Mouse (Mus musculus) cerebellum, adult 8-10 months (tissue): ENCODE results near the gene Nrp1.
A peak's percentile ranks its signal among the peaks of the same experiment; 100 is the strongest.

Experiments used
- DNase-seq: peaks from one replicate; pipeline ENCODE4 v3.0.0; 2022

Gene Nrp1

DNA sequence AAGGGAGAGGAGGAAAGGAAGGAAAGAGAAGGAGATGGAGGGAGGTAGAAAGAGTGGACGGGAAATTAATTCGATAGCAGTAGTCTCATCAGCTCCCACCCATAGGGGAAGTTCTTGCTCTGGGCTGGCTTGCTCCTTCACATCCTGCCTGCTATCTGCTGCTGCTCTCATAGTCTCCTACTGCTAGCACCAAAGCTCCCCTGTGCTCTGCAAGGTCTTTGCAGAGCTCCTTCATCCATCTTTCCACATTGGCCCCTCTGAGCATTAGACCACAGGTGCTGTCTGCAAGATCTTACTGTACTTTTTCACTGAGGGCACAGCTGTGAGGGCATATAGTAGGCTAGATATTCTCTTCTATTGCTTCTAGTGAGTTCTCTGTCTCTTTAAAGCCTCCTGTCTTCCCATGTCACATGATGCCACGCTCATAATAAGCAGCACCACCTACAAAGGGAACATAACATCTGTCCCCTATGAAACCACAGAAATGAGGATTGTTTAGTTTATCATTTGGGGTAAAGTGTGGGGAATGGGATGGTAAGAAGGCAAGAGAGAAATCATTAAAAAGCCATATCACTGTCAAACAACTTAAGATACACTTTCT, 158.5 kb downstream of the Nrp1 start:
- DNase-seq = no peak

DNA sequence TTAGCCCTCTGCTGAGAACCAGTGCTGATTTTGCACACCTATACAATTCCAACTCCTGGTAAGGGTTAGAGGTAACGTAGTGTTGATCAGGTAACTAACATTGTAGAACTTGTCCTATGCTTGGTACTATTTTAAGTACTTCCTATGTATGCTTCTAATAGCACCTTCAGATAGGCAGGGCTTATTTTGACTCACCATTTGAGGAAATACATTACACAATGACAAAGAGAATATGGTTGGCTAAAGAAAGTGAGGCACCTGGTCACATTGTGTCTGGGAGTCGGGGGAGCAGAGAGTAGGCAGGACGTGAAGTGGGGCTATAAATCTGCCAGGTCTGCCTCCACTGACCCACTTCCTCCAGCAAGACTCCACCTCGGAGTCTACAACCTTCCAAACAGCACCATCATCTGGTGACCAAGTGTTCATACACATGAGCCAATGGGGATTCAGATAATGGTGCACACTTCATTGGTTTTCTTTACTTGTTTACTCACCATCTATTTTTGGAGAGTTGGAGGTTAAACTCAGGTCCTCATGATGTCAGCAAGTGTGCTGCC, 159.2 kb downstream of the Nrp1 start:
- no peak for DNase-seq

DNA sequence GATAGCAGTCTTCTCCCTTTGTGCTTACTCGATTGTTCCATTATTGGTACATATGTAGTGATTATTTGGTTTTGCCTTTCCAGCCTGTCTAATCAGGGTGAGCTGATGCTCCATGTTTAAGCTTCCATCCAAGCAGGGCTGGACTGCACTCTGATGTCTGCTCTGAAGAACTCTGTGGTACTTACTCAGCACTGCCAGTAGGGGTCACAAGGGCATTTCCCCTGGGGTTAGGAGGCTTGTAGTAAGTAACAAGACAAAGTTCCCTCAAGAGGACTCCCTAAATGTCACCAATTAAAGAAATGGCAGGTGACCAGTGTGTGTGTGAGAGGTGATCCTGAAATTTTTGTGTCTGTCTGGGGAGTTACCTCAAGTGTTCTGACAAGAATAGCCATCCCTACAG, 161.0 kb downstream of the Nrp1 start:
- no peak for DNase-seq

GRCm38 (mm10) chr8:128523825-128524224, 165.4 kb downstream of the Nrp1 start:
- no peak for DNase-seq

DNA sequence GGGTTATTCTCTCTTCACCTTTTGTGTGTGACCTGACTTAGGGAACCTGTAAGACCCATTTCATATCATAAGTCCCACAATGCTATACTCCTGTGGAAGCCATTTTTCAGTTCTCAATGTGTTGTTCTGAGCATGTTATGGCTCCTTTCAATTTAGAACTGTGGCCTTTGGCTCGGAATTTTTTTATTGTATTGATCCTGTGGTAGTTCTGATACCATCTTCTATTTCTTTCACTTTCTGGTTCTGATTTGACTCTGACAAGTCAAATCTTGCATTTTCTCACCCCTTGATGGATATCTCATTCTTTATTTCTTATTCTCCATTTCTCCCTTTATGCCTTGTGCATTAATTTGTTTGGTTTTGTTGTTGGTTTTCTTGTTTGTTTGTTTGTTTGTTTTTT, 167.5 kb downstream of the Nrp1 start:
- DNase-seq = no peak

- DNase-seq = no peak
Measured at GRCm38 (mm10) chr8:128528591-128529383, 170.4 kb downstream of the Nrp1 start.

- no peak for DNase-seq
Measured at GRCm38 (mm10) chr8:128534442-128534871, 176.1 kb downstream of the Nrp1 start.

DNA sequence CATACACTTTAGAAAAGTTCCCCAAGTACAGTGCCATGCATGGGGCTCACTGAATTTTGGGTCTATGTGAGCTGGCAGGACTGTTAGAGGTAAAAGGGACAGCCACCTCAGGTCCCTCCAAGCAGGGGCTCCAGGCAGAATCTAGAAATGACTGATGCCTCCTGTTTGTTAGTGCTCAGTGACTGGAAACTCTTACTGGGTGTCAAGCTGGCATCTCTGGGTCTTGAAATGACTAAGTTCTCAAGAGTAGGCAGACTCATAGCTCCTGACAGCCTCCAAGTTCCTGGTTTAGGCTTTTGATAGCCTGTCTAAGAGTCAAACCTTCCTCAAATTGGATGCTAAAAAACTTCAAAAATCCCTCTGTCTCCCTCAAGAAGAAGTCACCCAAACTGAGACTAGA, 177.3 kb downstream of the Nrp1 start:
- DNase-seq = no peak

- no peak for DNase-seq
Measured at GRCm38 (mm10) chr8:128538378-128538777, 180.0 kb downstream of the Nrp1 start.

DNA sequence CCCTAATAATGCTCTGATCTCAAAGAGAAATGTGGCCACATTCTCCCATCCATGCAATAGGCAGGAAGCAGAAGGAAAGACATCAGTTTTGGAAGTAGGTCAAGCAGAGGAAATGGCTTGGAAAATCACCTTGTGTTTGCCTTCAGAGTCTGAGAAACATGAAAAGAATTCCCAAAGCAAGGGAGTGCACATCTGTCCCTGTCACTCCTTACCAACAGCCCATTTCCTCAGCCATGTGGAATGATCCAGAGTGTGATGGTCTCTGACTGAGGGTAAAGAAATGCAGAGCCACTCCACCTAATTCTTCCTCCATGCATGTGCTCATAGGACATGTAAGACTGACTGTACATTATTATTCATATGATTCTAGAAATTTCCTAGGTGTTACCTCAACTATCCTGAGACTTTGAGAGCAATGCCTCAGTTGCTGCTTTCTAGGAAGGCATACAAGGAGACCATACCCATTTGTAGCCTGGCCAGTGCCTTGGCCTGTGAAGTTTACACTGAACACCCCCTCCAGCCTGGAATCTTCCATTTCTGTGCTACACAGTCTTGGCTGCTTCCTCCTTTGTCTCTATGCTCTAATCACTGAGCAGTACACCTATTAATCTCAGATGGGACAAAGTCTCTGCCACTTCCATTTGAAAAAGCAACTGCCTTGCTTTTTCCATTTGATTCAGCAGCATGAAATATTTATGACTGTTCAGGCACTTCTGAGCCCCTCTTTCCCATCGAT, 183.1 kb downstream of the Nrp1 start:
- no peak for DNase-seq

- no peak for DNase-seq
Measured at GRCm38 (mm10) chr8:128544128-128544846, 185.9 kb downstream of the Nrp1 start.

GRCm38 (mm10) chr8:128546287-128546686, 187.9 kb downstream of the Nrp1 start:
- no peak for DNase-seq

DNA sequence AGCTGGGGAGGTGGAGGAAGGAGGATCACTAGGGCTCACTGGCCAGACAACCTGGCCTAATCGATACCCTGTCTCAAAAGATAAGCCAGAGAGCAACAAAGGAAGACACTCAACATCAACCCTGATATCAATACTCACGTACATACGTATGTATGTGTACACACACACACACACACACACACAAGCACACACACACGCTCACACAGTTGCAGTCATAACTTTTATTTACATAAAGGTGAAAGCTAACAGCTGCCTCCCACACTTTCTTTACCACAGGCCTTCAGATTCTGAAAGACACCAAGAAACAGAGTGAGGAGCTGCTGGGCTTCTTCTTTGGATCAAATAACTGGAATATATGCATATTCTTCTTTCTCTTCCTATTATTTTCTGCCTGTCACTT, 189.0 kb downstream of the Nrp1 start:
- no peak for DNase-seq

DNA sequence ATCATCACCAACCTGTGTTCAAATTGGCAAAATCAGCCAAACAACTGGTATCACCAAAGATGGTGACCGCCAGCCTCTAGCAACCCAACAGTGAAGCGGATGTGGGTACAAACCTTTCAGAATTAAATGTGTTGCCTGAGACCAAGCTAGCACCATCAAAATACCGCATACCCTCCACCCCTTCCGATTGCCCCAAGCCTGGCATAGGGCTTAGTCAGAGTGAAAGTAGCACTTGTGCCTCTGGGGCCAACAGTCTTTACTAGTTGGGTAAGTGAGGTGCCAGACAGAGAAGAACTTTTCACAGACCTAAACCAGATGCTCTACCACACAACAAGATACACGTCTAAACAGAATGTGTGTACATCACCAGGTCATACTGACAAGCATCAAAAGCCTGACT, 191.3 kb downstream of the Nrp1 start:
- no peak for DNase-seq

- peak; percentile 45 for DNase-seq
Measured at GRCm38 (mm10) chr8:128551421-128552139, 193.2 kb downstream of the Nrp1 start.
